8 mouse cellular contexts compared by ENCODE assay signal in the genomic region with DNA sequence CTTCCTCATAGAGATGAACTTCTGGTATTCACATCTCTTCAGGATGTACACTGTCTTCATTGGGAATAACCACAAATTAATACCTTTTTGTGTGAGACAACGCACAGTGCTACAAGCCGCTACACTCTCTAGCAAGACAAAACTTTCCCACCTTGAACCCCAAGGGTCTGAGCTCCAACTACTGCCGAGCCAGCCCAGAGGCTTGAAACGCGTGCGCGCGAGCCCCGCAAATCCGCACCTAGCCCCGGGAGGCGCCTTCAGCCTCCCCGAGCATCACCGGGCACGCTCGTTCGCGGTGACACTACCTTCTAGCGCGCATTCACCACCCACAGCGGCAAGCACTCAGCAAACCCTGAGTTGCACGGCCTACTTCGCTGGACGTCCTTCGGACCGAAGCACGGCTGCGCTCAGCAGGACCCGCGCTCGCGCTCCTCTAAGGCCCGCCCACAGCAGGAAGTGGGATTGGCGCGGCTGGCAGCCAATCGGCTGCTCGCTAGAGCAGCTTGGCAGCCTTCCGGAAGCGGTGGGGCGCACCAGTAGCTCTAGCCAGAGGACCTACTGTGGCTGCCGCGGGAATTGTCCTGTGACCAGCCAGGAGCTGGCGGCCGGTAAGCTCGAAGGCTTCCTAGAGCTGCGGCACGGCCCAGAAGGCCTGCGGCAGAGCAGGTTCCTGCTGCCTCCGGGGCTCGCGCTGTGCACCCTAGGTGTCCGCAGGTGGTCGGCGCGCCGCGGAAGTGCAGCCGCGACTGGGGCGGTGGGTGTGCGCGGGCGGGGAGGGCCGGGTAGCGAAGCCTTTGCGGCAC. TPM values are rescaled to one million over a fixed set of nuclear protein-coding genes. Genes with fewer than 3 reads are reported as not detected.
DNase-seq lines count a peak whose midpoint lies in the region; ATAC-seq and TF ChIP-seq lines count a peak whose summit lies in the region.

A gene (minus strand): TSS at position 438 of the 803 bp plus-strand sequence.
A gene (plus strand): TSS at position 515 of the 803 bp plus-strand sequence.
A gene (plus strand): TSS at position 531 of the 803 bp plus-strand sequence.

- peak within 1 kb of the TSS; percentile 72 for H3K4me2 ChIP-seq in hindbrain, postnatal 0 days (ENCODE audit: low read depth, low read length)

- no peaks in the 10 kb centered on the region for H3K36me3 ChIP-seq in hindbrain, postnatal 0 days (ENCODE audit: insufficient read depth, low read length)

- H3K9me3 ChIP-seq in hindbrain, postnatal 0 days (ENCODE audit: low read length): no peaks in the 10 kb centered on the region

- peak; percentile 17; the same call in 1 of the 2 replicates for TF ChIP-seq CTCF in gastrocnemius, adult 2 months (IDR thresholded peaks at IDR 0.05)
- peak; percentile 41 for TF ChIP-seq CTCF in hindbrain, postnatal 0 days (IDR thresholded peaks at IDR 0.05; ENCODE audit: low read depth)
- peak; percentile 29 for TF ChIP-seq CTCF in left cerebral cortex, adult 2 months (IDR thresholded peaks at IDR 0.05)

- H3K27me3 ChIP-seq in hindbrain, postnatal 0 days (ENCODE audit: insufficient read depth, low read length): no peaks in the 10 kb centered on the region

- peak within 1 kb of the TSS; percentile 78 for H3K4me3 ChIP-seq in gastrocnemius, adult 2 months
- H3K4me3 ChIP-seq in hindbrain, postnatal 0 days (ENCODE audit: low read length): peak within 1 kb of the TSS; percentile 92
- H3K4me3 ChIP-seq in left cerebral cortex, adult 2 months: peak within 1 kb of the TSS; percentile 90

- under 1% methylated on average over 60 of the region's 66 CpGs for WGBS in hindbrain, postnatal 0 days

- peak within 1 kb of the TSS; percentile 65 for H3K9ac ChIP-seq in hindbrain, postnatal 0 days (replicated peaks; ENCODE audit: low read length)

- ATAC-seq in common myeloid progenitor, adult 5-6 weeks (replicated peaks; ENCODE audit: low read depth, poor library complexity, severe bottlenecking): peak; percentile 98
- ATAC-seq in hindbrain, postnatal 0 days: peak; percentile 100
- peak; percentile 99 for ATAC-seq in megakaryocyte, adult 5-6 weeks (ENCODE audit: poor library complexity, severe bottlenecking)

- intact Hi-C loops in gastrocnemius, adult 2 months (cut with DNase I): no loop called here
- intact Hi-C loops in left cerebral cortex, adult 2 months (cut with DNase I): loop anchor here (1.0 kb wide), 1 partner anchor 17 kb away; a partner anchor contains a TSS

- no peaks in the 10 kb centered on the region for H3K4me1 ChIP-seq in hindbrain, postnatal 0 days (ENCODE audit: insufficient read depth, low read length)

- peak; percentile 98 for DNase-seq in ZHBTc4 (ENCODE audit: low read depth, low spot score)
- peak; percentile 97 for DNase-seq in gastrocnemius, adult 2 months
- peak; percentile 97 for DNase-seq in hindbrain, postnatal 0 days (ENCODE audit: low spot score)
- peak; percentile 95 to 97 for DNase-seq in left cerebral cortex, adult 2 months (ENCODE audit: extremely low spot score in 1 of 2, low spot score in 2 of 2)
- DNase-seq in right cerebral cortex, adult 2 months (ENCODE audit: low spot score in 2 of 2): peak; percentile 95
- DNase-seq in urinary bladder, postnatal 14 days (ENCODE audit: low spot score): peak; percentile 95

- H3K27ac ChIP-seq in gastrocnemius, adult 2 months: peak within 1 kb of the TSS; percentile 92
- peak within 1 kb of the TSS; percentile 78 for H3K27ac ChIP-seq in hindbrain, postnatal 0 days
- H3K27ac ChIP-seq in left cerebral cortex, adult 2 months: peak within 1 kb of the TSS; percentile 65

RNA-seq across cellular contexts. Expression of the first gene that starts in this region (rescaled TPM):
- total RNA-seq in common myeloid progenitor, adult 5-6 weeks (2017): 20.8 and 22.7 TPM in 2 replicates
- total RNA-seq in gastrocnemius, adult 2 months (2021): 1 to 10 TPM; 4.4 to 4.9 TPM
- total RNA-seq in hindbrain, postnatal 0 days (2014; rRNA removed): 4.4 and 5.2 TPM in 2 replicates
- 7.3 and 7.7 TPM in 2 replicates for polyA plus RNA-seq in hindbrain, postnatal 0 days (2015; fragmentation: Nextera tagmentation; extraction: Ambion mirVana)
- 10 to 100 TPM; 31.9 to 35.1 TPM for total RNA-seq in left cerebral cortex, adult 2 months (2021)
- 5.9 and 7.0 TPM in 2 replicates for total RNA-seq in megakaryocyte, adult 5-6 weeks (2015)
- 9.3 and 14.1 TPM in 2 replicates for total RNA-seq in megakaryocyte, adult 5-6 weeks (2017)

RNA-seq across cellular contexts. Expression of the second gene that starts in this region (rescaled TPM):
- 30.7 and 33.5 TPM in 2 replicates for total RNA-seq in common myeloid progenitor, adult 5-6 weeks (2017)
- 1 to 10 TPM; 5.8 to 8.9 TPM for total RNA-seq in gastrocnemius, adult 2 months (2021)
- total RNA-seq in hindbrain, postnatal 0 days (2014; rRNA removed): 21.9 and 22.1 TPM in 2 replicates
- 33.9 and 34.8 TPM in 2 replicates for polyA plus RNA-seq in hindbrain, postnatal 0 days (2015; fragmentation: Nextera tagmentation; extraction: Ambion mirVana)
- total RNA-seq in left cerebral cortex, adult 2 months (2021): 1 to 10 TPM; 7.3 to 8.8 TPM
- 32.5 and 34.6 TPM in 2 replicates for total RNA-seq in megakaryocyte, adult 5-6 weeks (2015)
- 27.0 and 34.7 TPM in 2 replicates for total RNA-seq in megakaryocyte, adult 5-6 weeks (2017)

RNA-seq across cellular contexts. Expression of the third gene that starts in this region (rescaled TPM):
- total RNA-seq in common myeloid progenitor, adult 5-6 weeks (2017): not detected in 2 replicates
- under 1 TPM in 1 of 2 experiments, not detected in 1; 0.92 TPM for total RNA-seq in gastrocnemius, adult 2 months (2021)
- total RNA-seq in hindbrain, postnatal 0 days (2014; rRNA removed): not detected in 2 replicates
- polyA plus RNA-seq in hindbrain, postnatal 0 days (2015; fragmentation: Nextera tagmentation; extraction: Ambion mirVana): not detected in 2 replicates
- not detected for total RNA-seq in left cerebral cortex, adult 2 months (2021)
- total RNA-seq in megakaryocyte, adult 5-6 weeks (2015): not detected in 2 replicates
- total RNA-seq in megakaryocyte, adult 5-6 weeks (2017): not detected in 2 replicates

Comparison
In these comparisons a context has a peak if more than half of its experiments do, and no peak if none do; other contexts are left out.
1. Peak in every context shown above with its lines: DNase-seq, ATAC-seq, H3K4me3 ChIP-seq and H3K27ac ChIP-seq.